Mouse (Mus musculus): Measurements from ENCODE around the gene Arhgap23. TPM values are rescaled to one million over a fixed set of nuclear protein-coding genes. Genes with fewer than 3 reads are reported as not detected.

Gene Arhgap23
- polyA plus RNA-seq, 1 experiment from 2014 or later: 10.9 TPM

DNA sequence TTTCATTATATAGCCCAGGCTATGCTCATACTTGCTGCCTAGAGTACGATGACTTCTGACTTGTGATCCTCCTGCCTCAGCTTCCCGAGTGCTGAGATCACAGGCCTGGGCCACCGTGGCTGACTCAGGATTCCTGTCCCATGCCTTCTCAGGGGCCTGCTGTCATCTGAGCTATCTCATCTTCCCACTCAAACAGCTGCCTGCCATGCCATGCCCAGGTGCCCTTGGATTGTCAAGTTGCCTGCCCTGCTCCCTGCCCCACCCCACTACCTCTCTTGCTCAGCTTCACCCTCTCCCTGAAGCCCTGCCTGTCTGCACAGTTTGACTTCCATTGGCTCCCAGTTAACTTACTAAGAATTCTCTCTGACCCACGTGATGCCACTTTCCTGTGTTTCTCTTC, 4.4 kb upstream of the Arhgap23 start:
- DNase-seq (ENCODE audit: low spot score): no peak
- Histone ChIP-seq H3K9ac (ENCODE audit: low read depth, low read length) (no peak overlapping the region), H3K36me3 (ENCODE audit: control insufficient read depth, insufficient read depth, low read length) (no peaks in the 10 kb centered on the region), H3K9me3 (ENCODE audit: control insufficient read depth, low read length) (no peaks in the 10 kb centered on the region), H3K4me2 (no peak overlapping the region), H3K4me1 (replicated peaks; ENCODE audit: control insufficient read depth, insufficient read depth, low read length) (peaks cover 29% of the 10 kb centered on the region), H3K4me3 (ENCODE audit: low read depth, low read length) (no peak overlapping the region), H3K27ac (ENCODE audit: low read depth, low read length) (no peak overlapping the region), H3K27me3 (replicated peaks; ENCODE audit: control insufficient read depth, insufficient read depth, low read length) (peaks cover 3% of the 10 kb centered on the region; the same call in 1 of the 2 replicates)
- ATAC-seq (replicated peaks; ENCODE audit: low FRiP score): no peak
- 72% methylated on average over 4 of the region's 4 CpGs for WGBS

DNA sequence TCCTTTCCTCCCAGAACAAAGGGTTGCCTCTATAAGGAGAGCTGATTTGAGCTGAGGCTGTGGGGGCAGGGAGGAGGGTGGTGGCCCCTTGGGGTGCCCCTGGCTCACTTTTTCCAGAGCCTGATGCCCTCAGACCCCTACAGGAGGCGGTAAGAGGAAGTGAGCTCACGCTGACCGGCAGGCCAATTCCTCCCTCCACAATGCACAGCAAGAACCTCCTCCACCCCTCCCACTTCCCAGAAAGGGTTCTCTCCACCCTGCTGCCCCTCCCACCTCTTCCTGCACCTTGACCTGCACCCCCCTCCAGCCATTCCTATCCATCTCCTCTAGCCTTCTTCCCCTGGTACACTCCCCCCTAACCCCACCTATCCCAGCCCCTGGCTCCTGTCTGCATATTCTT, 3.2 kb upstream of the Arhgap23 start:
- Histone ChIP-seq H3K9me3 (ENCODE audit: control insufficient read depth, low read length) (no peaks in the 10 kb centered on the region), H3K4me3 (ENCODE audit: low read depth, low read length) (no peak overlapping the region), H3K4me2 (peak overlapping the region; percentile 29; the same call in 1 of the 2 replicates), H3K9ac (ENCODE audit: low read depth, low read length) (no peak overlapping the region), H3K27me3 (replicated peaks; ENCODE audit: control insufficient read depth, insufficient read depth, low read length) (no peaks in the 10 kb centered on the region), H3K4me1 (replicated peaks; ENCODE audit: control insufficient read depth, insufficient read depth, low read length) (peaks cover 34% of the 10 kb centered on the region), H3K27ac (ENCODE audit: low read depth, low read length) (peak overlapping the region; percentile 8; the same call in 1 of the 2 replicates), H3K36me3 (ENCODE audit: control insufficient read depth, insufficient read depth, low read length) (no peaks in the 10 kb centered on the region)
- DNase-seq (ENCODE audit: low spot score): no peak
- ATAC-seq (replicated peaks; ENCODE audit: low FRiP score): no peak
- WGBS: 22% methylated on average over 3 of the region's 3 CpGs

DNA sequence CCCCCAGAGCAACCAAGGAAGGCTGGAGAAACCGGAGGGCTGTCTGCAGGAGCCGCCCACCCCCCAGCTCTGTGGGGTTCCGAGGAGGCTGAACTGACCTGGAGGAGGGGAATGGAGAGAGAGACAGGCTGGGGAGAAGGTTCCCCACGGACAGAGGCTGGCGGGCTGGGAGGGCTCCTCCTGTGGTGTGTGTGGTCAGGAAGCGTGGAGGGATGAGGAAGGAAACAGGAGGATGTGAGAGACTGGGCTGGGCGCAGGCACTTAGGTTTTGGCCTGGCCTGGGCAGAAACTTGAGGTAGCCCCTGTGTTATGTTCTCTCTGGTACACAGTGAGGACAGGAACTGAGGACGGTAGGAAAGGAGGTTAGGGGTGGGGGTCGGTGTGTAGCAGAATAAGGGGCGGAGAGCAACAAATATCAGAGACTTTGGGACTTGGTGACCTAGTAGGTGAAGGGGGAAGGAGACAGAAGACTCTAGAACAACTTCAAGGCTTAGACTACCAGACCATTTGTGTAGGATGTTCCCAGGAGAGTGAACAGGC, 2.5 kb upstream of the Arhgap23 start:
- WGBS: 35% methylated on average over 10 of the region's 10 CpGs
- Histone ChIP-seq H3K9me3 (ENCODE audit: control insufficient read depth, low read length) (no peaks in the 10 kb centered on the region), H3K4me2 (peak overlapping the region; percentile 5), H3K9ac (ENCODE audit: low read depth, low read length) (no peak overlapping the region), H3K36me3 (ENCODE audit: control insufficient read depth, insufficient read depth, low read length) (no peaks in the 10 kb centered on the region), H3K27ac (ENCODE audit: low read depth, low read length) (peak overlapping the region; percentile 8), H3K27me3 (replicated peaks; ENCODE audit: control insufficient read depth, insufficient read depth, low read length) (no peaks in the 10 kb centered on the region), H3K4me1 (replicated peaks; ENCODE audit: control insufficient read depth, insufficient read depth, low read length) (peaks cover 35% of the 10 kb centered on the region), H3K4me3 (ENCODE audit: low read depth, low read length) (no peak overlapping the region)
- ATAC-seq (replicated peaks; ENCODE audit: low FRiP score): no peak
- no peak for DNase-seq (ENCODE audit: low spot score)

DNA sequence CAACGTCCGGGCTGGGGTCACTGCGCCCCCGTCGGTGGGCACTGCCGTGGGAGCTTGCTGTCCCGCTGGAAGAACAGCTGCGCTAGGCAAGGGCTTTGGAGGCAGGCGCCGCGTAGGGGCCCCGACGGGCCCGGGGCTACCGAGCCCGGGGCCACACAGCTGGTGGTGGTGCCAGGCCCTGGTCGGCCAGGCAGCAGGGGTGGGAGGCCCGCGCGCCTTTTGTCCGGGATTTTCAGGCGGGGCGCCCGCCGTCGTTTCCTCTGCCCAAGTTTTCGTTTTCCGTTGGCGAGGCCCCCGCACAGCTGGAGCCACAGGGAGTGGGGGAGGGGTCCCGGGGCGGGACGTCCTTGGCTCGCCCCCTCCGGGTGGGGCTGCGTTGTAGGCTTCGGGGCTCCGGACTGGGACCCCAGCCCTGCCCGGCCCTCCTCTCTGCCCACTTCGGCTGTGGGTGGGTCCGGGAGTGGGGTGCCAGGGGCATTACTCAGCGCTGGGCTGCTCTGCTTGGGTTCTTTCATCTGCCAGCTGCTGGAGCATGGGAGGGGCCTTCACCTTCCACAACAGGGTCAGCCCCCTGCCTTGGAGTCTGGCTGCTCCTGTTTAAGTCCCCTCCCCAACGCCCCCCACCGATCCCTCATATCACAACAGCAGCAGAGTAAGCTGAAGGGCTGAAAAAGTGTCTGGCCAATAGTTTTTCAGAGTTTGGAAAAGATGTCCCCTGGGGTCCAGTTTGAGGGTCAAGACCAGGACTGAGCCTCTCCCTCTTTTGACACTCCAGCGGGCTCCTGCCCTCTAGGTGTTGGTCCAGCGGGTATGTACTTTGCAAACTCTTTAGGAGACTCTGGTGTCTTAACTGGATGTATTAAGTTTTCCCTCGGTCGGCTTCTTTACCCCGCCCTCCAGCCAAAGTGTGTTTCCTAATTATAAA, 641 bp downstream of the Arhgap23 start:
- H3K27ac ChIP-seq (ENCODE audit: low read depth, low read length): peak overlapping the region; percentile 54
- no peaks in the 10 kb centered on the region for H3K27me3 ChIP-seq (replicated peaks; ENCODE audit: control insufficient read depth, insufficient read depth, low read length)
- DNase-seq (ENCODE audit: low spot score) (peak; percentile 64), ATAC-seq (replicated peaks; ENCODE audit: low FRiP score) (peak; percentile 47)
- peak overlapping the region; percentile 79 for H3K9ac ChIP-seq (ENCODE audit: low read depth, low read length)
- no peaks in the 10 kb centered on the region for H3K36me3 ChIP-seq (ENCODE audit: control insufficient read depth, insufficient read depth, low read length)
- WGBS: 2% methylated on average over 49 of the region's 49 CpGs
- peak overlapping the region; percentile 86 for H3K4me2 ChIP-seq
- peaks cover 37% of the 10 kb centered on the region for H3K4me1 ChIP-seq (replicated peaks; ENCODE audit: control insufficient read depth, insufficient read depth, low read length)
- no peaks in the 10 kb centered on the region for H3K9me3 ChIP-seq (ENCODE audit: control insufficient read depth, low read length)
- peak overlapping the region; percentile 75 for H3K4me3 ChIP-seq (ENCODE audit: low read depth, low read length)

DNA sequence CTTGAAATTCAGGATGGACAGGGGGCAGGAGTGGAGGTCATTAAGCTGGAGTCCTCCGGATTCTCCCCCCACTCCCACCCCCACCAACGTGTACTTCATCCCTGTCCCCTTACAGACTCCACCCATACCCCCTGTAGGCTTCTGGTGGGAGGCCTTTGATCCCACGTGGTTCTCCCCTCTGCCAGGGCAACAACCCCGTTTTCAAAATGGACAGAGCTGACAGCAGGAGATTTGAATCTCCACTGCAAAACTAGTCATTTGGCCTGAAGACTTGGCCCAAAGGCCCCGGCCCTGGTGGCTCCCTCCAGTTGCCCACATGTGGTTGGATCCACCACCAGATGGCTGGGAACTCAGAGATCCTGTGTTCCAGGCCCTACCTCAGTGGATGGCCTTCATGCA, 1.3 kb downstream of the Arhgap23 start:
- peak; percentile 33 for DNase-seq (ENCODE audit: low spot score)
- no peaks in the 10 kb centered on the region for H3K9me3 ChIP-seq (ENCODE audit: control insufficient read depth, low read length)
- 0 out of 2 replicates have a peak overlapping the region, but pooled peaks have one; percentile 19 for H3K27ac ChIP-seq (ENCODE audit: low read depth, low read length)
- 13% methylated on average over 5 of the region's 5 CpGs for WGBS
- no peaks in the 10 kb centered on the region for H3K27me3 ChIP-seq (replicated peaks; ENCODE audit: control insufficient read depth, insufficient read depth, low read length)
- peak overlapping the region; percentile 86 for H3K4me2 ChIP-seq
- H3K4me3 ChIP-seq (ENCODE audit: low read depth, low read length): peak overlapping the region; percentile 75
- 0 out of 2 replicates have a peak overlapping the region, but pooled peaks have one; percentile 18 for H3K9ac ChIP-seq (ENCODE audit: low read depth, low read length)
- no peak for ATAC-seq (replicated peaks; ENCODE audit: low FRiP score)
- H3K4me1 ChIP-seq (replicated peaks; ENCODE audit: control insufficient read depth, insufficient read depth, low read length): peaks cover 37% of the 10 kb centered on the region
- no peaks in the 10 kb centered on the region for H3K36me3 ChIP-seq (ENCODE audit: control insufficient read depth, insufficient read depth, low read length)

DNA sequence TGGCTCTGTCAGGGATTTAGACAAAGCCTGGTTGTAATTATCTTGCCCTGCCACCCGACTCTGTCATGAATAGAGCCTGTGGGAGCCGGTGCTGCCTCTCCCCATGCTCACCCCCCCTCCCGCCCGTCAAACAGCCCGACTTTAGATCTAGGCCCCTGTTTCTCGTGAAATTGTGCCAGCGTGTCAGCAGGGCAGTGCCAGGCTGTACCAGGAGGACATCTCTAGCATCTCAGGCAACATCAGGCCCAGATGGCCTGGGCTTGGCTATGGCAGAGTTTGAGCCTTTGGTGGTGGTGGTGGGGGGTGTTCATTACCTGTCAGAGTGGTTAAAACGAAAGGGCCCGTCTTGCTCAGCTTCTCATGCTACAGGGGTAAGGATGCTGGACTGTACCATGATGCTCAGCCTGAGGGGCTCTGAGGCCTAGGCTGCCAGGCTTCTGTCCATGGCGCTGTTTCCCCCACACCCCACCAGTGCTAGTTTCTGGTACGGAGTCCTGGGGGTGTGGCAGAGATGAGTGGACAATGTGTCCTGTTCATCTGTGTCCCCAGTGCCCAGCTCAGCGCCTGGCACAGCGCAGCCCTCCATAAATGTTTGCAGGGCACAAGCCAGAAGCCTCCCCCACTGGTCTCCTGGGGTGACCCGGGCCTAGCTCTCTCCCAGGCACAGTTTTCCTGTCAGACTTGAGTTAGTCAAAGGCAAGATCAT, 3.7 kb downstream of the Arhgap23 start:
- Histone ChIP-seq H3K4me3 (ENCODE audit: low read depth, low read length) (no peak overlapping the region), H3K27me3 (replicated peaks; ENCODE audit: control insufficient read depth, insufficient read depth, low read length) (no peaks in the 10 kb centered on the region), H3K9me3 (ENCODE audit: control insufficient read depth, low read length) (no peaks in the 10 kb centered on the region), H3K27ac (ENCODE audit: low read depth, low read length) (no peak overlapping the region), H3K9ac (ENCODE audit: low read depth, low read length) (no peak overlapping the region), H3K4me2 (no peak overlapping the region), H3K36me3 (ENCODE audit: control insufficient read depth, insufficient read depth, low read length) (no peaks in the 10 kb centered on the region), H3K4me1 (replicated peaks; ENCODE audit: control insufficient read depth, insufficient read depth, low read length) (peaks cover 39% of the 10 kb centered on the region)
- ATAC-seq (replicated peaks; ENCODE audit: low FRiP score): no peak
- no peak for DNase-seq (ENCODE audit: low spot score)
- WGBS: 78% methylated on average over 14 of the region's 14 CpGs

DNA sequence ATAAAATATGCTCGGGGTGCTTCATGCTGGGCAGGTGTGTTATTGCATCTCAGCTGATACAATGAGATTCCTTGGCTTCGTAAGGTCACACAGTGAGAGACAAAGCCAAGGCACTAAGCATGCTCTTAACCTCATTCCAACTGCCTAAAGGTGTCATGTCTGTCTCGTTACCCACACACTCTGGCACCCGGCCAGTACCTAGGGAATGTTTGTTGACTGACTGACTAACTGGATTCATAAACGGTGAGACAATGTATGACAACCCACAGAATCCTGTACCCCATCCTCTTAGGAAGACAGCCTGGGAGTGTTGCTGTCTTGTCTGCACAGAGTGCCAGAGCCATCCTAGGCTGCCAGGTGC, 4.2 kb downstream of the Arhgap23 start:
- DNase-seq (ENCODE audit: low spot score) (no peak), ATAC-seq (replicated peaks; ENCODE audit: low FRiP score) (no peak)
- WGBS: 85% methylated on average over 5 of the region's 5 CpGs
- peaks cover 44% of the 10 kb centered on the region for H3K4me1 ChIP-seq (replicated peaks; ENCODE audit: control insufficient read depth, insufficient read depth, low read length)
- no peak overlapping the region for H3K4me3 ChIP-seq (ENCODE audit: low read depth, low read length)
- no peaks in the 10 kb centered on the region for H3K27me3 ChIP-seq (replicated peaks; ENCODE audit: control insufficient read depth, insufficient read depth, low read length)
- H3K9me3 ChIP-seq (ENCODE audit: control insufficient read depth, low read length): no peaks in the 10 kb centered on the region
- H3K27ac ChIP-seq (ENCODE audit: low read depth, low read length): no peak overlapping the region; the same call in 1 of the 2 replicates
- H3K36me3 ChIP-seq (ENCODE audit: control insufficient read depth, insufficient read depth, low read length): no peaks in the 10 kb centered on the region
- no peak overlapping the region for H3K4me2 ChIP-seq
- H3K9ac ChIP-seq (ENCODE audit: low read depth, low read length): no peak overlapping the region

DNA sequence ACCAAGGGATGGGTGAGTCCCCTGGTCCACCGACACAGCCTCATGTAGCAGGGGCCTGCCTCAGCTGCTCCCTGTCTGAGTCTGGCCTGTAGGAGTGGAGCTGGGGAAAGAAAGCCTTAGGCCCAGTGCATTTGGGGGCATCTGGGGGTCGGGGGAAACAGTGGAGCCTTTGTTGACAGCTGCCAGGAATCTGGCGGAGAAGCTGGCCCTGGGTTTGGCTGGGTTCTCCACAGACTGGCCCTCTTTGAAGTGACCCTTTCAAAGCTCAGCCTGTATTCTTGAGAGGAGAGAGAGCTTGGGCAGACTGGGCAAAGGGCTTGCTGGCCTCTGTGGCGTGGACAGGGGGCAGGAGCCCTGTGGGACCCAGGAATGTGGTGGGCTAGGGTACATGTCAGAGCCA, 7.2 kb downstream of the Arhgap23 start:
- no peaks in the 10 kb centered on the region for H3K36me3 ChIP-seq (ENCODE audit: control insufficient read depth, insufficient read depth, low read length)
- peaks cover 33% of the 10 kb centered on the region for H3K4me1 ChIP-seq (replicated peaks; ENCODE audit: control insufficient read depth, insufficient read depth, low read length)
- no peaks in the 10 kb centered on the region for H3K27me3 ChIP-seq (replicated peaks; ENCODE audit: control insufficient read depth, insufficient read depth, low read length)
- H3K27ac ChIP-seq (ENCODE audit: low read depth, low read length): 0 out of 2 replicates have a peak overlapping the region, but pooled peaks have one; percentile 3
- no peaks in the 10 kb centered on the region for H3K9me3 ChIP-seq (ENCODE audit: control insufficient read depth, low read length)
- no peak overlapping the region for H3K9ac ChIP-seq (ENCODE audit: low read depth, low read length)
- H3K4me2 ChIP-seq: no peak overlapping the region
- ATAC-seq (replicated peaks; ENCODE audit: low FRiP score) (no peak), DNase-seq (ENCODE audit: low spot score) (no peak)
- 71% methylated on average over 4 of the region's 4 CpGs for WGBS
- H3K4me3 ChIP-seq (ENCODE audit: low read depth, low read length): no peak overlapping the region

Data from liver, embryonic 11.5 days (tissue).